Mouse (Mus musculus): ENCODE results near the gene Chuk. TPM values are rescaled to one million over a fixed set of nuclear protein-coding genes. Genes with fewer than 3 reads are reported as not detected.
"Not testable (repeated sequence)": the region's sequence is repeated elsewhere in the genome, so short reads cannot be mapped to it uniquely, and the experiment has no call there.

Gene Chuk
- polyA plus RNA-seq, 1 experiment from 2014 or later, result 45.9 TPM

DNA sequence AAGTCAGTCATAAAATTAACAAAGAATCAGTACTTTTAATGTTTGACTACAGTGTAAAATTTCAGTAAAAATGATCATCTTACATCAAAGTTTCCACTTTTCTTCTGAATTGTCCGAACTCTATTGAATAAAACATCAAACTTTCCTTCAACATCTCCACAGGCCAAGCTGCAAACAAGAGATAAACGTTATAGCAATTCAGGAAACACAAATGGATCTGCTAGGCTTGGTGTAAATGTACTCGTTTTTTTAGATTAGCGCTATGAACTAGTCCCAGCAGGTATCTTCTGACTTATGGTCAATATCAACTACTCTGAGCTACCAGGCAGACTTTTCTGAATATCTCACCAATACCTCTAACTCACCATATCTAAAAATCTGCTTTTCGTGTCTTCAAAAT is 25.6 kb upstream of the Chuk start:
- H3K9me3 ChIP-seq, result no peaks in the 10 kb centered on the region
- H3K4me3 ChIP-seq, result no peak overlapping the region
- WGBS, result 91% methylated on average over 5 of the region's 5 CpGs
- DNase-seq (ENCODE audit: low spot score), result no peak
- peaks cover 48% of the 10 kb centered on the region for H3K36me3 ChIP-seq (replicated peaks)
- no peaks in the 10 kb centered on the region for H3K27me3 ChIP-seq (replicated peaks; ENCODE audit: low read depth, poor library complexity, severe bottlenecking)
- H3K27ac ChIP-seq (replicated peaks), result no peak overlapping the region
- H3K4me1 ChIP-seq, result peaks cover 11% of the 10 kb centered on the region

DNA sequence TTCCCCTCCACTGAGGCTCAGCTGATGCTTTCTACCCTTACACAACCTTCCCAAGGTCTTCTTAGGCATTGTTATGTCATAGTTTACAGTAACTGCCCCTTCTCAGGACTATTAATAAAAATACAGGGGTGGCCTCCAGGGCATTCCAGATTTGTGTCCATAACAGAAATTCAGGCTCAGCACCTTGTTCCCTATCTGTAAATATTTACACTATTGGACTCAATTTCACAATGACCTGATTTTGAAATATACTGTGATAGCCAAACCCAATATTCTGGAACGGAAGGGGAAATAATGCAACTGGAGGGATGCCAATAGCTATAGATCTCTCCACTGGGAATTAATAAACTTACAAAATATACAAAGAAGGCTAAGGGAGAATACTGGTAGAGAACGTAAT is 21.3 kb upstream of the Chuk start:
- H3K27me3 ChIP-seq (replicated peaks; ENCODE audit: low read depth, poor library complexity, severe bottlenecking), result no peaks in the 10 kb centered on the region
- no peak overlapping the region for H3K27ac ChIP-seq (replicated peaks)
- H3K36me3 ChIP-seq (replicated peaks), result peaks cover 88% of the 10 kb centered on the region
- H3K4me1 ChIP-seq, result no peaks in the 10 kb centered on the region
- DNase-seq (ENCODE audit: low spot score), result no peak
- H3K4me3 ChIP-seq, result no peak overlapping the region
- H3K9me3 ChIP-seq, result no peaks in the 10 kb centered on the region
- 94% methylated on average over 2 of the region's 2 CpGs for WGBS

DNA sequence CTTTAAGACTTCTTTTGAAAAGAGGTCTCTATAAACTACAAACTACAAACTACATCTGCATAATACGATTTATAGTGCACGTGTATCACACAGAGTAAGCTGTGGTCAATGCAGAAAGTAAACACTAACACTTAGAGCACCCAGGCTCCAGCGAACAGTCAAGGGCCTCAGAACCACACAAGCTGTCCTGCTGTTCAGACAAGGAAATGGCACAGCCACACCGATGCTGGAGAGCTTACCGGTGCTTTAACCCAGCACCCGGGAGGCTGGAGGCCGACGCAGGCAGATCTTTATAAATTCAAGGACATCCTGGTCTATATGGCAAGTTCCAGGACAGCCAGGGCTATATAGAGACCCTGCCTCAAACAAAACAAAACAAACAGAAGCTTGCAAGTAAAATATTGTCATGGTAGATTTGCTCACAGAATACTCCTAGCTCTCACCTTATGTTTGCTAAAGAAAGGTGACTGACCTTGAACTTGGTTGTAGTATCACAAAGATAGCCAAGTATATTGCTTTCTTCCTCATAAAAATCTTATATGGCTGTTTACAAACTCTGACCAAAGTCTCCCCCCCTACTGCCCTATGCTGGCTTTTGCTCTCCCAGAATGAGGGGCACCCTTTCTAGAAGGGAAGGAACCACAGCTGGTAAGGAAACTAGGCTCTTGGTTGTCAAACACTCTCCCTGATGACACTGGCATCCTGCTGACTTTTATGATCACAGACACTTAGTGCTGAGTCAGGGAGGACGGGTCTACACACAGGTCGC is 20.6 kb upstream of the Chuk start:
- 93% methylated on average over 10 of the region's 10 CpGs for WGBS
- no peaks in the 10 kb centered on the region for H3K9me3 ChIP-seq
- no peaks in the 10 kb centered on the region for H3K27me3 ChIP-seq (replicated peaks; ENCODE audit: low read depth, poor library complexity, severe bottlenecking)
- no peaks in the 10 kb centered on the region for H3K4me1 ChIP-seq
- H3K36me3 ChIP-seq (replicated peaks), result peaks cover 94% of the 10 kb centered on the region
- no peak for DNase-seq (ENCODE audit: low spot score)
- H3K4me3 ChIP-seq, result no peak overlapping the region
- no peak overlapping the region for H3K27ac ChIP-seq (replicated peaks)

DNA sequence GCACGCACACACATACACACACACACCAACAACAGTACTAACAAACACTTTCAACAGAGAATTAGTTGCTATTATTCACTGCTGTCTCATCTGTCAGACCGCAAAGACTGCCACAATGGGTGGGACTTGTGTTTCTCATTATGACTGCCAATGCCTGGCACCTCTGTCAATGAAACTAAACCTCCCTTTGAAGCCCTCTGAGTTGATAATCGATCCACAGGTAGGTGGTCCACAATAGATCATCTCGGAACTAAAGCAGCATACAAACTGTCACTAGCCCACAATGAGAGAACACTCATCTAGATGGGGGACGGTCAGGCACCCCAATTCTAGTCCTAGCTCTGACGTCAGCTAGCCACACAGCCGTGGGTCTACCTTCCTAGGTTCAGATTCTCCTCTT is 13.9 kb upstream of the Chuk start:
- H3K4me1 ChIP-seq, result no peaks in the 10 kb centered on the region
- no peak overlapping the region for H3K27ac ChIP-seq (replicated peaks)
- no peak overlapping the region for H3K4me3 ChIP-seq
- H3K27me3 ChIP-seq (replicated peaks; ENCODE audit: low read depth, poor library complexity, severe bottlenecking), result no peaks in the 10 kb centered on the region
- H3K36me3 ChIP-seq (replicated peaks), result peaks cover 98% of the 10 kb centered on the region
- no peak for DNase-seq (ENCODE audit: low spot score)
- WGBS, result 91% methylated on average over 7 of the region's 7 CpGs
- no peaks in the 10 kb centered on the region for H3K9me3 ChIP-seq

DNA sequence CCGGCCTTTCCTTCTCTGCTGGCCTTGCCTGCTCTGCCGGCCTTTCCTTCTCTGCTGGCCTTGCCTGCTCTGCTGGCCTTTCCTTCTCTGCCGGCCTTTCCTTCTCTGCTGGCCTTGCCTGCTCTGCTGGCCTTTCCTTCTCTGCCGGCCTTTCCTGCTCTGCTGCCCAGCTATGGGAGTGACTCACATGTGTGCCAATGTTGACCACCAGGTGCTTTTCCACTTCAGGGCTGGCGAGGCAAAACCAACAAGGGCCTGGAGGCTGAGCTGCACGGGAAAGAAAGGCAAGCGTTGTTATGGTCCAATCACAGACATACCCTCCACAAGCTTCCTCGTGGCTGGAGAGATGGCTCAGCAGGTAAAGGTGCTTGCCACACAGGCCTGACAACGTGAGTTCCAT is 13.4 kb upstream of the Chuk start:
- not testable (repeated sequence) for H3K4me3 ChIP-seq
- 91% methylated on average over 9 of the region's 9 CpGs for WGBS

GRCm38 (mm10) chr19:44117793-44118192 is 10.5 kb upstream of the Chuk start:
- H3K4me3 ChIP-seq, result no peak overlapping the region
- no peak overlapping the region for H3K27ac ChIP-seq (replicated peaks)
- H3K4me1 ChIP-seq, result no peaks in the 10 kb centered on the region
- H3K36me3 ChIP-seq (replicated peaks), result peaks cover 95% of the 10 kb centered on the region
- H3K27me3 ChIP-seq (replicated peaks; ENCODE audit: low read depth, poor library complexity, severe bottlenecking), result no peaks in the 10 kb centered on the region
- no peaks in the 10 kb centered on the region for H3K9me3 ChIP-seq
- DNase-seq (ENCODE audit: low spot score), result no peak

More for the DNA sequence above, 13.4 kb upstream of the Chuk start:
- not testable (repeated sequence) for DNase-seq (ENCODE audit: low spot score); H3K27me3 ChIP-seq (replicated peaks; ENCODE audit: low read depth, poor library complexity, severe bottlenecking); H3K27ac ChIP-seq (replicated peaks); H3K9me3 ChIP-seq; H3K4me1 ChIP-seq
- H3K36me3 ChIP-seq (replicated peaks), result peaks cover 98% of the 10 kb centered on the region

- Histone ChIP-seq H3K36me3 (replicated peaks) (peaks cover 74% of the 10 kb centered on the region), H3K27ac (replicated peaks) (no peak overlapping the region)
- 69% methylated on average over 7 of the region's 7 CpGs for WGBS
These were observed 4.4 kb upstream of the Chuk start for GRCm38 (mm10) chr19:44111706-44112105.

DNA sequence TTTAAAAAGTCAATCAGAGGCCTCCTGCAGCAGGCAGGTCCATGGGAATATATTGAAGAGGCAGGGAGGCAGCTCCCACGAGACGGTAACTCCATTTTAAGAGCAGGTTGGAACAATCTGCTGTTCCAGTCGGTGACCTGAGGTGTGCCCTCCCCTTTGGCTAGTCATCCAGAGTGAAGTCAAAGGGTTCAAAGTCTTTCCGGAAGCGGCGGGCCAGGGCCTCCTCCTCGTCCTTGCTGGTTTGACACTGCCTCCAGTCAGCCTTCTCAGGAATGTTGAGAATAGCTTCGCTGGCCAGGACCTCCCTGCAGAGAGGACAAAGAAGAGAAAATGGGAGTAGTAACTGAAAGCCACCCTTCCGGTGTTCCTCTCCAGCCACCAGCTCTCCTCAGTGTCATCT is 3.1 kb upstream of the Chuk start:
- Histone ChIP-seq H3K27ac (replicated peaks) (no peak overlapping the region), H3K4me1 (peaks cover 20% of the 10 kb centered on the region), H3K27me3 (replicated peaks; ENCODE audit: low read depth, poor library complexity, severe bottlenecking) (no peaks in the 10 kb centered on the region), H3K4me3 (no peak overlapping the region), H3K36me3 (replicated peaks) (peaks cover 63% of the 10 kb centered on the region), H3K9me3 (no peaks in the 10 kb centered on the region)
- no peak for DNase-seq (ENCODE audit: low spot score)
- WGBS, result 87% methylated on average over 9 of the region's 9 CpGs

More at GRCm38 (mm10) chr19:44111706-44112105, 4.4 kb upstream of the Chuk start:
- Histone ChIP-seq H3K4me3 (no peak overlapping the region), H3K27me3 (replicated peaks; ENCODE audit: low read depth, poor library complexity, severe bottlenecking) (no peaks in the 10 kb centered on the region), H3K9me3 (no peaks in the 10 kb centered on the region), H3K4me1 (peaks cover 10% of the 10 kb centered on the region)
- peak; percentile 45 for DNase-seq (ENCODE audit: low spot score)

DNA sequence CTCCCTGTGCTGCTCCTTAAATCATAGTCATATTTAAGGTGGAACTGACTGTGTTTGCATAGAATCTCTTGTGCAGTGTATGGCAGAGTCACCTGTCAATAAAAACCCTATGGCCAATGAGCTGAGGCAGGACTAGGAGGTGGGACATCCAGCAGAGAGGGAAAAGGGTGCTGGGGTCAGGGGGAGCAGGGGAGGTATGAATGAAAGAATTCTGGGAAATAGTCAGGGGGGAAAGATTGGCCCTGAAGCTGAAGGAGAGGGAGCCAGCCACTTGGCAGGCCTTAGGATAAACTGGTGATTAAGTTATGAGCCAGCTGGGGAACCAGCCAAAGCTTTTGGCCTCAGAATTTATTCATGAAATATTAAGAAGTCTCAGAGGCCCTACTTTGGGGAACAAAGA is 1.7 kb upstream of the Chuk start:
- no peak for DNase-seq (ENCODE audit: low spot score)
- Histone ChIP-seq H3K27ac (replicated peaks) (no peak overlapping the region), H3K9me3 (no peaks in the 10 kb centered on the region), H3K36me3 (replicated peaks) (peaks cover 50% of the 10 kb centered on the region), H3K4me3 (no peak overlapping the region), H3K4me1 (peaks cover 20% of the 10 kb centered on the region), H3K27me3 (replicated peaks; ENCODE audit: low read depth, poor library complexity, severe bottlenecking) (no peaks in the 10 kb centered on the region)

GRCm38 (mm10) chr19:44107661-44108521 is 611 bp upstream of the Chuk start:
- Histone ChIP-seq H3K27ac (replicated peaks) (peak overlapping the region; percentile 95), H3K4me3 (peak overlapping the region; percentile 99)
- DNase-seq (ENCODE audit: low spot score), result peak; percentile 14

DNA sequence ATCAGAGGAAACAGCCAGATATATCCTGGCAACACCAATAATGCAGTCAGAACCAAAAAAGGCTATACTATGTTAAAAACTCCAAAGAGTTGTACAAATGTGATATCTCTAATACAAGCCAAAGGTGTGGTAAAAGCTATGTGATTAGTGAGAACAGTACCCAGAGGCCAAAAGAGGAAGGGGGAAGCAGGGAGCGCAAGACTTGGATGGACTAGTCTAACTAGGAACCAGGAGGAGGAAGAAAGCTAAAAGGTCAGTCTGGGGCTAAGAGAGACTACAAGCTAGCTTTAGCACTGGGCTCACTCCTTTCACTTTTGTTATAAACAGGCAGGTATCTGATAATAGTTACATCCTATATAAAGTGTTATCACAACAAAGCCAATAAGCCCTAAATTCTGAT is 2.9 kb downstream of the Chuk start:
- Histone ChIP-seq H3K27me3 (replicated peaks; ENCODE audit: low read depth, poor library complexity, severe bottlenecking) (no peaks in the 10 kb centered on the region), H3K9me3 (no peaks in the 10 kb centered on the region), H3K4me3 (no peak overlapping the region), H3K36me3 (replicated peaks) (peaks cover 34% of the 10 kb centered on the region), H3K27ac (replicated peaks) (no peak overlapping the region), H3K4me1 (peaks cover 20% of the 10 kb centered on the region)
- no peak for DNase-seq (ENCODE audit: low spot score)
- WGBS, result 92% methylated on average over 1 of the region's 1 CpGs

More at GRCm38 (mm10) chr19:44107661-44108521, 611 bp upstream of the Chuk start:
- 30% methylated on average over 22 of the region's 22 CpGs for WGBS
- peaks cover 41% of the 10 kb centered on the region for H3K36me3 ChIP-seq (replicated peaks)
- peaks cover 20% of the 10 kb centered on the region for H3K4me1 ChIP-seq
- no peaks in the 10 kb centered on the region for H3K27me3 ChIP-seq (replicated peaks; ENCODE audit: low read depth, poor library complexity, severe bottlenecking)
- H3K9me3 ChIP-seq, result no peaks in the 10 kb centered on the region

- no peak for DNase-seq (ENCODE audit: low spot score)
- H3K4me1 ChIP-seq, result peaks cover 16% of the 10 kb centered on the region
- H3K27ac ChIP-seq (replicated peaks), result no peak overlapping the region
- WGBS, result 93% methylated on average over 3 of the region's 3 CpGs
- H3K4me3 ChIP-seq, result no peak overlapping the region
- H3K27me3 ChIP-seq (replicated peaks; ENCODE audit: low read depth, poor library complexity, severe bottlenecking), result no peaks in the 10 kb centered on the region
- H3K36me3 ChIP-seq (replicated peaks), result peaks cover 39% of the 10 kb centered on the region
- H3K9me3 ChIP-seq, result no peaks in the 10 kb centered on the region
These were observed 4.3 kb downstream of the Chuk start for GRCm38 (mm10) chr19:44103001-44103400.

DNA sequence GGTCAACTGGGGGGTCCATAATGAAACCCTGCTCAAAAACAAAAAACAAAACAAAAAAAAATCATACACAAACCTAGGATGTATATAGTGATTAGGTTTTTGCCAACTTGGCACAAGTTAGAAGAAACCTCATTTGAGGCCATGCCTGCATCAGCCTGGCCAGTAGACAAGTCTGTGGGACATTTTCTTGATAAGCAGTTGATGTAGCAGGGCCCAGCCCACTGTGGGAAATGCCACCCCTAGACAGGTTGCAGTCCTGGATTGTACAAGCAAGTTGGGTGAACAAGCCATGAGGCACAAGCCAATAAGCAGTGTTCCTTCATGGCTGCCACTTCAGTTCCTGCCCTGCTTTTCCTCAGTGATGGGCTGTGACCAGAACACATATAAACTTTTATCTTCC is 6.4 kb downstream of the Chuk start:
- DNase-seq (ENCODE audit: low spot score), result no peak
- peaks cover 3% of the 10 kb centered on the region; the same call in 1 of the 2 replicates for H3K9me3 ChIP-seq
- H3K4me1 ChIP-seq, result peaks cover 1% of the 10 kb centered on the region; the same call in 1 of the 2 replicates
- no peaks in the 10 kb centered on the region for H3K27me3 ChIP-seq (replicated peaks; ENCODE audit: low read depth, poor library complexity, severe bottlenecking)
- peaks cover 61% of the 10 kb centered on the region for H3K36me3 ChIP-seq (replicated peaks)
- no peak overlapping the region for H3K27ac ChIP-seq (replicated peaks)
- no peak overlapping the region for H3K4me3 ChIP-seq

All from embryonic facial prominence, embryonic 10.5 days (tissue).